Mouse (Mus musculus) heart, postnatal 0 days (tissue): ENCODE results near the gene Ddx31.

Source experiments
- CTCF ChIP-seq: IDR thresholded peaks from 2 replicates; pipeline ENCODE4 v1.5.1; 2016; ENCODE audit warnings: antibody characterized with exemption, control low read depth, low read depth
- EP300 ChIP-seq: IDR thresholded peaks from 2 replicates; pipeline ENCODE4 v1.6.1; 2016; ENCODE audit warnings: antibody characterized with exemption, low read depth

- no peak for TF ChIP-seq EP300
- TF ChIP-seq CTCF = no peak
These were observed 63.7 kb downstream of the Ddx31 start for GRCm38 (mm10) chr2:28903871-28904270.
